Mouse (Mus musculus): ENCODE results near the gene 6330409D20Rik. TPM values are rescaled to one million over a fixed set of nuclear protein-coding genes. Genes with fewer than 3 reads are reported as not detected.

Gene 6330409D20Rik
- 5.6 and 7.7 TPM in 2 replicates for polyA plus RNA-seq (2012; rRNA removed)

- peak within 1 kb of the TSS; percentile 22 for H3K27ac ChIP-seq (ENCODE audit: insufficient read depth, low read length)
- DNase-seq: no peak
- peaks cover 14% of the 10 kb centered on the region for H3K4me1 ChIP-seq (ENCODE audit: control insufficient read depth, insufficient read depth, low read length)
- H3K27me3 ChIP-seq (ENCODE audit: control insufficient read depth, insufficient read depth, low read length): no peaks in the 10 kb centered on the region
- H3K4me3 ChIP-seq (replicated peaks; ENCODE audit: insufficient read depth, low read depth, low read length): peak within 1 kb of the TSS; percentile 87
- TF ChIP-seq POLR2A (IDR thresholded peaks at IDR 0.05; ENCODE audit: borderline replicate concordance, insufficient read depth, low read length) (no peak), CTCF (IDR thresholded peaks at IDR 0.05; ENCODE audit: borderline replicate concordance, insufficient read depth, low read depth, low read length) (no peak)
- 3% methylated on average over 11 of the region's 11 CpGs for WGBS
These were observed at the start of gene 6330409D20Rik for GRCm38 (mm10) chr2:32740916-32741272. TSS of gene 6330409D20Rik (minus strand) at chr2:32741016.

GRCm38 (mm10) chr2:32788581-32788980, 47.8 kb upstream of the 6330409D20Rik start:
- 24% methylated on average over 2 of the region's 2 CpGs for WGBS
- no peak overlapping the region for H3K4me3 ChIP-seq (replicated peaks; ENCODE audit: insufficient read depth, low read depth, low read length)
- TF ChIP-seq POLR2A (IDR thresholded peaks at IDR 0.05; ENCODE audit: borderline replicate concordance, insufficient read depth, low read length) (no peak), CTCF (IDR thresholded peaks at IDR 0.05; ENCODE audit: borderline replicate concordance, insufficient read depth, low read depth, low read length) (no peak)
- no peak for DNase-seq
- H3K27me3 ChIP-seq (ENCODE audit: control insufficient read depth, insufficient read depth, low read length): no peaks in the 10 kb centered on the region
- peak overlapping the region; percentile 40 for H3K27ac ChIP-seq (ENCODE audit: insufficient read depth, low read length)
- H3K4me1 ChIP-seq (ENCODE audit: control insufficient read depth, insufficient read depth, low read length): peaks cover 6% of the 10 kb centered on the region

- H3K27me3 ChIP-seq (ENCODE audit: control insufficient read depth, insufficient read depth, low read length): no peaks in the 10 kb centered on the region
- no peak overlapping the region for H3K4me3 ChIP-seq (replicated peaks; ENCODE audit: insufficient read depth, low read depth, low read length)
- peak in 1 of 2 experiments; percentile 54 for DNase-seq
- H3K4me1 ChIP-seq (ENCODE audit: control insufficient read depth, insufficient read depth, low read length): peaks cover 6% of the 10 kb centered on the region
- H3K27ac ChIP-seq (ENCODE audit: insufficient read depth, low read length): no peak overlapping the region
- TF ChIP-seq CTCF (IDR thresholded peaks at IDR 0.05; ENCODE audit: borderline replicate concordance, insufficient read depth, low read depth, low read length): peak; percentile 50
- no peak for TF ChIP-seq POLR2A (IDR thresholded peaks at IDR 0.05; ENCODE audit: borderline replicate concordance, insufficient read depth, low read length)
- 47% methylated on average over 6 of the region's 6 CpGs for WGBS
These were observed 46.4 kb upstream of the 6330409D20Rik start for GRCm38 (mm10) chr2:32787176-32787575.

GRCm38 (mm10) chr2:32784048-32784681, 43.3 kb upstream of the 6330409D20Rik start, which contains the start of gene Cfap157:
TSS of gene Cfap157 (minus strand) at chr2:32784428.
- H3K4me1 ChIP-seq (ENCODE audit: control insufficient read depth, insufficient read depth, low read length): peaks cover 8% of the 10 kb centered on the region; the same call in 1 of the 2 replicates
- H3K27ac ChIP-seq (ENCODE audit: insufficient read depth, low read length): no peak within 1 kb of the TSS
- DNase-seq: no peak
- no peaks in the 10 kb centered on the region for H3K27me3 ChIP-seq (ENCODE audit: control insufficient read depth, insufficient read depth, low read length)
- TF ChIP-seq POLR2A (IDR thresholded peaks at IDR 0.05; ENCODE audit: borderline replicate concordance, insufficient read depth, low read length) (no peak), CTCF (IDR thresholded peaks at IDR 0.05; ENCODE audit: borderline replicate concordance, insufficient read depth, low read depth, low read length) (no peak)
- 47% methylated on average over 4 of the region's 4 CpGs for WGBS
- no peak within 1 kb of the TSS for H3K4me3 ChIP-seq (replicated peaks; ENCODE audit: insufficient read depth, low read depth, low read length)

- Histone ChIP-seq H3K4me1 (ENCODE audit: control insufficient read depth, insufficient read depth, low read length) (peaks cover 8% of the 10 kb centered on the region; the same call in 1 of the 2 replicates), H3K27ac (ENCODE audit: insufficient read depth, low read length) (no peak overlapping the region), H3K4me3 (replicated peaks; ENCODE audit: insufficient read depth, low read depth, low read length) (no peak overlapping the region), H3K27me3 (ENCODE audit: control insufficient read depth, insufficient read depth, low read length) (no peaks in the 10 kb centered on the region)
- no peak for TF ChIP-seq POLR2A (IDR thresholded peaks at IDR 0.05; ENCODE audit: borderline replicate concordance, insufficient read depth, low read length)
- TF ChIP-seq CTCF (IDR thresholded peaks at IDR 0.05; ENCODE audit: borderline replicate concordance, insufficient read depth, low read depth, low read length): no peak
- DNase-seq: no peak
- WGBS: 82% methylated on average over 6 of the region's 6 CpGs
These were observed 40.9 kb upstream of the 6330409D20Rik start for GRCm38 (mm10) chr2:32781710-32782109.

- DNase-seq: no peak
- no peaks in the 10 kb centered on the region for H3K27me3 ChIP-seq (ENCODE audit: control insufficient read depth, insufficient read depth, low read length)
- TF ChIP-seq CTCF (IDR thresholded peaks at IDR 0.05; ENCODE audit: borderline replicate concordance, insufficient read depth, low read depth, low read length): no peak
- TF ChIP-seq POLR2A (IDR thresholded peaks at IDR 0.05; ENCODE audit: borderline replicate concordance, insufficient read depth, low read length): no peak
- H3K4me1 ChIP-seq (ENCODE audit: control insufficient read depth, insufficient read depth, low read length): peaks cover 8% of the 10 kb centered on the region; the same call in 1 of the 2 replicates
- no peak overlapping the region for H3K27ac ChIP-seq (ENCODE audit: insufficient read depth, low read length)
- WGBS: 88% methylated on average over 6 of the region's 6 CpGs
- no peak overlapping the region for H3K4me3 ChIP-seq (replicated peaks; ENCODE audit: insufficient read depth, low read depth, low read length)
These were observed 38.9 kb upstream of the 6330409D20Rik start for GRCm38 (mm10) chr2:32779714-32780113.

GRCm38 (mm10) chr2:32779131-32779530, 38.3 kb upstream of the 6330409D20Rik start:
- Histone ChIP-seq H3K4me1 (ENCODE audit: control insufficient read depth, insufficient read depth, low read length) (peaks cover 7% of the 10 kb centered on the region; the same call in 1 of the 2 replicates), H3K4me3 (replicated peaks; ENCODE audit: insufficient read depth, low read depth, low read length) (no peak overlapping the region), H3K27me3 (ENCODE audit: control insufficient read depth, insufficient read depth, low read length) (no peaks in the 10 kb centered on the region), H3K27ac (ENCODE audit: insufficient read depth, low read length) (no peak overlapping the region)
- TF ChIP-seq POLR2A (IDR thresholded peaks at IDR 0.05; ENCODE audit: borderline replicate concordance, insufficient read depth, low read length) (no peak), CTCF (IDR thresholded peaks at IDR 0.05; ENCODE audit: borderline replicate concordance, insufficient read depth, low read depth, low read length) (peak; percentile 99)
- peak; percentile 74 to 84 for DNase-seq
- WGBS: 8% methylated on average over 8 of the region's 8 CpGs

GRCm38 (mm10) chr2:32778081-32778480, 37.3 kb upstream of the 6330409D20Rik start:
- H3K4me1 ChIP-seq (ENCODE audit: control insufficient read depth, insufficient read depth, low read length): 0 out of 2 replicates have a peak, but pooled peaks cover 3% of the 10 kb centered on the region
- H3K4me3 ChIP-seq (replicated peaks; ENCODE audit: insufficient read depth, low read depth, low read length): no peak overlapping the region
- DNase-seq: no peak
- no peak overlapping the region for H3K27ac ChIP-seq (ENCODE audit: insufficient read depth, low read length)
- no peak for TF ChIP-seq POLR2A (IDR thresholded peaks at IDR 0.05; ENCODE audit: borderline replicate concordance, insufficient read depth, low read length)
- TF ChIP-seq CTCF (IDR thresholded peaks at IDR 0.05; ENCODE audit: borderline replicate concordance, insufficient read depth, low read depth, low read length): no peak
- no peaks in the 10 kb centered on the region for H3K27me3 ChIP-seq (ENCODE audit: control insufficient read depth, insufficient read depth, low read length)
- WGBS: 90% methylated on average over 6 of the region's 6 CpGs

Data from cerebellum, adult 2 months (tissue).